Mouse (Mus musculus) layer of hippocampus, adult 8-10 months (tissue): ENCODE results near the gene Sox5. TPM values are rescaled to one million over a fixed set of nuclear protein-coding genes. Genes with fewer than 3 reads are reported as not detected.
A peak's percentile ranks its signal among the peaks of the same experiment; 100 is the strongest.

Experiments used
- DNase-seq, 2 experiments: peaks; one replicate each; pipeline ENCODE4 v3.0.0; 2022; ENCODE audit warnings: low spot score in 2 of 2
- total RNA-seq, 4 experiments: library from RNA; stranded (reverse); gene quantifications; 2 replicates each; pipeline ENCODE4 v1.2.4; 2022

The Sox5 gene
- total RNA-seq, 4 experiments from 2014 or later: 38.4 to 42.4 (median 40.8) TPM

DNA sequence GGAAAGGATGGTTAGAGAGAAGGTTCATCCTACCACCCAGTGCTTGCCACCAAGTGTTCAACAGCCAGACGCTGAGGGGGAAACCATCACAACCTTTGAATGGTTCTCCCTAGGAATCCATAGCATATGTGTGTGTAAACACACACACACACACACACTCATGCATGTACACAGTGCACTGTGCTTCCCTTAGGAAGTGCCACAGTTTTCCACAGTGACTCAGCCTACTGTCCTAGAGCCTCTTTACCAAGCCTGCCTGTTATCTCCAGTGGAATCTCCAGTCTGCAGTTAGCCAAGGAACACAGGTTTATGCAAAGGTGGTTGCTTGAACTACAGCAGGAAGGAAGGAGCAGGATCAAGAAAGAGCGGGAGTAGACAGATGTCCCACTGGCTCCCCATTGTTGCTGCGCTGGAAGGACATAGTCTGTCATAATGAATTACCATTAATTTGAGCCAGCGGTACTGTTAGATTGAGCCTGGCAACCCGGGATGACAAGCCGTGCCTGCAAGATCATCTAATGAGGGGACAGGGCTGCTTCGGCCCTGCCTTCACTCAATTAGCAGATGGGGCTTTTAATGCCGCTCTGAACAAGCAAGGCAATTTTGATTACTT lies 335.9 kb downstream of the Sox5 start:
- no peak for DNase-seq

DNA sequence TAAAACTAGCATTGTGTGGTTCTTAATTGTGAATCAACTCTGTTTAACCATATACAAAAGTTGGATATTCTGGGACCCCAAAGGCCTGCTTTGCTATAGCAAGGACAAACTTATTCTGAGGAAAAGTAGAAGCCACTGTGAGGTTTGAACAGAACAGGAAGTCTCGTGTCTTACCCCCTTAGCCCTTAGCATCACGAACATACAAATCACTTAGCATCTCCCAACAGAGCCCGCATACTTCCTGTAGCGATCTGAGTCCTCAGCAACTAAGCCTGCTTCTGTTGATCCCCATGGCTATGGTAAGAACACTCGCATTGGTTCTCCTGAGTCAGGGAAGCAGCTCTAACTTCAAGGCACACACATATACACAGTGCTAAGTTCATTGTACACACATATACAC lies 337.4 kb downstream of the Sox5 start:
- no peak for DNase-seq

DNA sequence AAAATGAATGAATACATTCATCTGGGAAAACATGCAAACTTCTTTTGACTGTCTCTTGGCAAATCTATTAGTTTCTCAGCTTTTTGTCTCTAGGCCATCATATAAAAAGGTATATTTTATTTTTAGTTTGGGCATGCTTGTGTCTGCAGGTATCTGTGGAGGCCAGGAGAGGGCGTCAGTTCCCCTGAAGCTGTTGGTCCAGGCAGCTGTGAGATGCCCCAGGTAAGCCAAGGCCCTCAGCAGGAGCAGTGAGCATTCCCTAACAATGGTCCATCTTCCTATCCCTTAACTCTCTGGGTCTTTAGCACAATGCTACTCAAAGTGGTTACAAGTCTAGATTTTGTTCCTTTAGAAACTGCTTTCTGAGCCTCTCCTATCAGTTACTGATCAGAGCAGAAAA lies 338.1 kb downstream of the Sox5 start:
- DNase-seq: no peak

DNA sequence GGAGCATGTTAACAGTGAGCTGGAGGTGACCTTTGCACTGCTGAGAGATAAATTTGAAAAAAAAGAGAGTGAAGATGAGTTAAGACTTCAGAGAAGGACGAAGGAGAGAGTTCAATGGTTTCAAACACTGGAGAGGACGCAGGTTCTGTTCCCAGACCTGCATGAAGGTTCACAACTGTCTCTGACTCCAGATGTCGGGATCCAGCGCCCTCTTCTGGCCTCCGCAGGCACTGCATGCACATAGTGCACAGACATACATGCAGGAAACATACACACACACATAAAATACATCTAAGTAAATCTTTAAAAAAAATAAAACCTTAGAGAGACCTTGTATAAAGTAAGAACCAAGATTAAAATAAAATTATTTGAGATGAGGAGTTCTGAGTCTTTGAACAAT lies 352.5 kb downstream of the Sox5 start:
- DNase-seq: no peak

DNA sequence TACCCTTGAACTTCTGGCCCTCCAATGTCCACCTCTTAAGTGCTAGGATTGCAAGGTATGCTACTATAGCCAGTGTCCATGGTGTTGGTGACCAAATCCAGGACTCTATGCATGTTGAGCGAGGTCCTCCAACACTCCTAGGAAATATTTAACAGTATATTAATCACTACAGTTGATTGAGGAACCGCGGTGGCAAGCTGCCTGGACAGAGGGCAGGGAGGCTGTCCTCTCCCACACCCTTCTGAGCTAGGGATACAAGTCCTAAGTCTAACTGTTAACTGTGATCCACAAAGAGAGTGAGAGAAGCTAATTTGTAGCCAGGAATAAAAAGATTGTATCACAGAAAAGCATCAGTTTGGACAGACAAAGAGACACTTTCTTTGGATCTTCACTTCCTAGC lies 373.7 kb downstream of the Sox5 start:
- no peak for DNase-seq

DNA sequence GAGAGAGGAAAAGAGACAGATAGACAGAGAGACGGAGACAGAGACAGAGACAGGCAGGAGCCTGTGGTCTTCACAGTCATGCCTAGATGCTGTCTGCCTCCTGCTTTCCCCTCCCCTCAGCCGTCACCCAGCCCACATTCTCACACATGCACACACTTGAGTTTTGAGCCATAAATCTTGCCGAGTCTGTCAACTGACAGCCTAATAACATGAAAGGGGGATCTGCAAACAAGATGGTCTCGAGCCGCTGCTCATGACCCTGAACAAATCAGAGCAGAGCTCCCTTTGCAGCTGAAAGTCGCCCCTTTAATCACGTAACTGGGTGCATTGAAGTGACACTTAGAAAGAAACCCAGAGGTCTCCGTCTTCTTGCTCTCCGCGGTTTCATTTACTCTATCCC lies 383.7 kb downstream of the Sox5 start:
- no peak for DNase-seq

DNA sequence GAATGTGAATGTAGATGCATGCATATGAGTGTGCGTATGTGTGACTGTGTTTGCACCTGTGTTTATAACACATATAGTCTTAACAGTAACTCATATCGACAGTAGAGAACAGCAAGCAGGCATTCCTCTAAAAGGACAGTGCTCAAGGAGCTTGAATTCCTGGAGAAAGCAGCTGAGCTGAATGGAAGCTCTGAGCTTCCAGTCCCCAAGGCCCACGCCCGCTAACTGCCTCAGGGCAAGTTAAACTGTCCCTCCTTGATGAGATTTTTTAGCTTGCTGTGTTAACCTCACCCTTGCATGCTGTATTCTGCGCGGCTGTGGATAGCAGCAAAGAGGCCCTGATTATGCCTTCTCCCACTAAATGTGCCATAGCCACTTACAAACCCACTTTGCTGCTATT lies 388.6 kb downstream of the Sox5 start:
- no peak for DNase-seq

DNA sequence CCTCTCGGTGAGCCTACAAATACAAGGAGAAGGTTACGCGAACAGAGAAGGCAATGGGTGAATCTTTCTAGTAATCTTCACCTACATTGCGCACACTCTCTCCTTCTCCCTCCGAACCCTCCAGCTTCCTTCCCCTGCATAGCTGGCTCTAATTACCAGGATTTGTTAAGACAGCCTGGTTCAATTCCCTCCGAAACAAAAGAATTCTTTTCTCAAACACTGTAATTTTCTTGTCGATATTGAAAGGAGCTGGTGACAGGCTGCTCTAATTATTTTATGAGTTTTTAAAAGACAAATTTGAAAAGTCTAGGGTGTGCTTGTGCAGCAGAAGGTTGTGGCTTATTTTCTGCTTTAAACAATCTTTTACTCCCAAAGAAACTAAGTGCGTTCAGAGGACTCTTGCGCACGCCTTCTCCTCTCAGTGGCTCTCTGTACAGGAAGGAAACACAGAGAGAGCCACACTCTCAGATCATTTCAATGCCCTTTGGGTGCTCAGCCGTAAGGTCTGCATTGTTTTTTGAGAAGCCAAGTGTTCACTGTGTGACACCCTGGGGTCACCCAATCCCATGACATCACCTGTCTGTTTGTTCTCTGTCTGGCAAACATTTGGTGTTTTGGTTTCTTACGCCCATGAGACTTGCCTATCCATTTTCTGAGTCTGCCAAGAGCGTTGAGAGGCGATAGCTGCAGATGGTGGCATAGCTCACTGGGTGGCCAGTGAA lies 392.3 kb downstream of the Sox5 start:
- no peak for DNase-seq

DNA sequence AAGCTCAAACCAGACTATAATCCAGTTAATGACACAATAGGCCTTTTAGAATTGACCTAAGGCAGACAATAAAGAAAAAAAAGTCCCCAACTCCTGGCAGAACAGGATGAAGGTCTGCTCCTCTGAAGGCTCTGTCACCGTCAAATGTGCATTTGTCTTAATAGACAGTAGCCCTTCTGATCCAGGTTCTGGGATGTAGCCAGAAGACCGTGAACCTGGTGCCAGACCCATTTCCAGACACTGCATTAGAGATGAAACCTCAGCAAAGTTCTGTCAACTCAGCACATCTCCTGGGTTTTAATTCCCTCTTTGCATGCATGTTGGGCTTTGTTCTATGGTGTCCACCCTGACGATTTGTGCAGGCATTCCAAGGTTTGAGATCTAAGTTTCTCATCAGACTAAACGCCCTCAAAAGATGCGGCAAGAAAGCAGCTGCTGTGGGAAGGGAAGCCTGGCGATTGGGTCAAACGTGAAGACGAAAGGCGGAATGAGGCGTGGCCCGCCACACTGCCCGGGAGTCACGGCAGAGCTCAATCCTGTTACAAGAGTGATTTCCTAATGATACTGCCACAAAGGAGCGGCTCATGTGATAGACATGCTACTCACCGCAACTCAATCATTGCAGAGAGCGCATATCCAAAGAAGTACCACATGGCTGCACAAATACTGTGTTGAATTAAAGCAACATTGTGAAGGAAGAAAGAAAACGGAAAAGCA lies 394.1 kb downstream of the Sox5 start:
- no peak for DNase-seq

DNA sequence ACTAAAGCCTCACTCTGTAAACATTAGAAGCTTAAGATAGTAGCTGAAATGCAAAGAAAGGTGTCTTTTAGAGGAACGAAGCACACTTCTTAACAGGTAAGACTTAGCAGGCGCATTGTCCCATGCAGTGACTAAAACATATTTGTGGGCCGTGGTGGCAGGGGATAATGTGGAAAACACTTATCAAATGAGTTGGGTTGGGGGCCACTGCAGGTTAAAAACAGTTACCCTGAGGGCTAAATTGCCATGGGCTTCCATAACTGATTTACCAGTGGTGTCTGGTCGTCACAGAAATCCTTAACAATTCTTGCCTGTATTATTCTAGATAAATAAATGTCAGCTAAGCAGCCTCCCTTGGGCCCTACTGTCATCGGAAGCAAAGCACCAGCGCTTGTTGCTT lies 401.1 kb downstream of the Sox5 start:
- no peak for DNase-seq

DNA sequence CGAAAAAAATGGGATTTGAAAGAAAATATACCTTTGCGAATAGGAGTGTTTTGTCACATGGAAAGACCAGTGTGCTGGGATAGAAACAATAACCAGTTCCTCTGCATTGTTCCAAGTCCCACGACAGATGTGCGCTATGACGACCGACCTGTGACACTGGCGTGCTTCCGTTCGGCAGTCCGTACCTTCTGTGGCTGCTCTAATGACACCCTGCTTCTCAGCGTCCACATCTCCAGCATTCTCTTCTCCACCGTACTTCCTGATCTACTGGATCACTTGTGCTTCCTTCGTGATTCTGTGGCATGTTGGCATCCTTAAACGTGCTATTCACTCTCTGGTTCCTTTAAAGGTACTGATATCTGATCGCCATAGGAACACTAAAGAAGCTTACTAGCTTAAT lies 401.6 kb downstream of the Sox5 start:
- DNase-seq: no peak

DNA sequence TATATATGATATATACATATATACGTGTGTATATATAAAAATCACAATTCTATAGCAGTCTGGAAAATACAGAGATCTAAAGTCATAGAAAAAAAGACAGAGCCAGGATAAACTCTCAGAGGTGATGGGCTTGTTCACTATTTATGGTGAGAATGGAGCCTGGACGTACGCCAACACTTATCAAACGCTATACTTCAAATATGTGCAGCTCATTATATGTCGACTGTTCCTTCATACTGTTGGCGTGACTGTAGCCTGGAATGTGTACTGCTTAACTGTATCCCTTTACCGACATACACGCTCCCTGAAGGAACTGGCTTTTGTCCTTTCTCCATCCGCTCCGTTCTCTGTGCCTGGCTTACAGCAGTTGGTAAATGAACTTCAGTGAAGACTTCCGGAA lies 407.0 kb downstream of the Sox5 start:
- DNase-seq: no peak

DNA sequence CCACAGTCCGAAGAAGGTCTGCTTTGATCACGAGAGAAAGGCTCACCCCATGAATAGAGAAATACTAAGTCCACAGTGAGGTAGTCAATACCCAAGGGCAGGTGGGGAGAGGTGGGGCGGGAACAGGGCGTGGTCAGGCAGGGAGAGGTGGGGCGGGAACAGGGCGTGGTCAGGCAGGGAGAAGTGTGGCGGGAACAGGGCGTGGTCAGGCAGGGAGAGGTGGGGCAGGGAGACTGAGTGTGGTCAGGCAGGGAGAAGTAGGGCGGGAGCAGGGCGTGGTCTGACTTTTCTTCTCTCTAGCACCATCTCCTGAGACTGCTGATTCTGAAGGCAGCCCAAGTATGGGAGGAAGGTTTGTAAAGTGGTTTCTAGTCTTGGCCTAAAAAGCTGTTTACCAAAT lies 411.1 kb downstream of the Sox5 start:
- DNase-seq: no peak

DNA sequence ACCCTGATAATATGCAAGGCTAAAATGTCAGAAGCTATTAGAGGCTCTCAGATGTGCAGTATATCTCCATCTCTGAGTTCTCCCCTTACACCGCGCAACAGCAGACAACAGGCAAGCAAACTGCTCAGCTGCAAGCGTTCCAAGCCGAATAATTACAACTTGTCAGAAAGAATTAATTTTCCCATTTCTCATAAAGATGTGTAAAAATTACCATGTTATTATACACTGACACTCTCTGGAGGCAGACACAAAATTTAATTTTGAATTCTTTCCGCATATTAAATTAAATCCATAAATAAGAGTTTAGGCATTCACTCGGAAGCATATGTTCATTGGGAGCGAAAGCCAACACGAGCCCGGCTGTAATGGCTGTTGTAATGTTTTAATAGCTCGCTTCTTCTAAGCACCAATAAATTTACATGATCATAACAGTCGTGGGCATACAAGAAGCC lies 414.1 kb downstream of the Sox5 start:
- peak in 1 of 2 experiments; percentile 23 for DNase-seq

DNA sequence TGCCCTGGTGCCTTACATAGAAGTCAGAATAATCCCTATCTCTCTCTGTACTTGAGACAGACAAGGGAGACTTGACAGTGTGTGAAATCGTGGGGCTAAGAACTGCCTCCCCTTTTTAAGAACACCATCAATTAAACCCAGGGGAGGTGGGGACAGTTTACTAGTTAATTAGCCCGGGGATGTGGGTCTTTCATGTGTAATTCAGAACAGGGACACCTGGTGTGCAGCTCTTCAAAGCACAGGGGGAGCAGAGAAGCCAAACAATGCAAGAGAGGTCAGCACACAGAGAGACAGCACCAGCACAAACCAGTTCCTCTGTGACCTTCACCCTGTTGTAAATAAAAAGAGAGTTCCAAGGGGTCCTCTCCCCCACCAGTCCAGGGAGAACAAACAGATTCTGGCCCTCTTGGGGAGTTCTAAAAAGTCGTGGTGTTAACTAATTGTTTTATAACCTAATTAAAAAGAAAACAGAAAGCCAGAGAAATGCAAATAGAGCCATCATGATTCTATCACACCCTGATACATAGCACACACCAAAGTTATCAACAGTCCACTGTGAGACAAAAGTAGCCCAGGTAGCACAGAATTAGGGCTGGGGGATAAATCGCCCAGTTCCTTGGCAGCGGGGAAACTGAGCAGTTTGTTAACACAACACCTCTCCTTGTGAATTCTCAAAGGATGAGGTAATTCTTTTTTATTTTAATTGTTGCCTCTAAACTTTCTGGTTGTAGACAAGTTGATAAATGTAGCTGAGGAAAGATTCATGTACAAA lies 420.3 kb downstream of the Sox5 start:
- no peak for DNase-seq

DNA sequence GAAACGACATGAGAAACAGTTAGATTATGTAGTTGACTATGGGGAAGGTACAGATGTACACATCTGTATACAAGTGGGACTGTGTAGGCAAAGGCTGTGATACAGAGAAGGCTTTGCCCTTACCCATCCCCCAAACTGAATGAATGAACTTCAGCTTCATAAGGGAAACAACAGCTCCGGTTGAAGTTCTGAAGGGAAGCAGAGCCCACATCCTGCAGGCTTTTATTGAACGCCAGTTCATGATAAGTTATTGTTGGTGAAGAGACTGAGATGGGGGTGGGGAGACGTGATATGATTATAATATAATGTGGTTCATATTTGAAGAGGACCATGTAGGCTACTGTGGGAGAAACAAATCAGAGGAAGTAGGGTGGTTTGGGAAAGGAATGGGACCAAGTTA lies 424.7 kb downstream of the Sox5 start:
- DNase-seq: no peak

DNA sequence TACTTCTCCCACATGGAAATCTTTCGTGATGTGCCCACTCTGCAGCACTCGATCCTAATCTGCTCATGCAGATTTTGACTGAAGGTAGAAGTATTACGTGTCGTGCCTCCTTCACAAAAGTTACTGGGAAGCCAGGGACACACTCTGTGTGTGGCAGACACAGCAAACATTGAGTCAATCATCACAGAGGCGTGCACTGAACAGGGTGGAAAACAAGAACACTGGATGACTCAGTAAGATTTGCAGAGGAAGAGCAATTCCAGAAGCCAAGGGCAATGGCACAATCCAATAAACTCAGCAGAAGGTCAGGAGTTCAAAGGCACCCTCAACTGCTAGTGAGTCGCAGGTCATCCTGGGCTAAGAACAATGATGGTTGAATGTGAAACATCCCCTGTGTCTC lies 430.7 kb downstream of the Sox5 start:
- no peak for DNase-seq

DNA sequence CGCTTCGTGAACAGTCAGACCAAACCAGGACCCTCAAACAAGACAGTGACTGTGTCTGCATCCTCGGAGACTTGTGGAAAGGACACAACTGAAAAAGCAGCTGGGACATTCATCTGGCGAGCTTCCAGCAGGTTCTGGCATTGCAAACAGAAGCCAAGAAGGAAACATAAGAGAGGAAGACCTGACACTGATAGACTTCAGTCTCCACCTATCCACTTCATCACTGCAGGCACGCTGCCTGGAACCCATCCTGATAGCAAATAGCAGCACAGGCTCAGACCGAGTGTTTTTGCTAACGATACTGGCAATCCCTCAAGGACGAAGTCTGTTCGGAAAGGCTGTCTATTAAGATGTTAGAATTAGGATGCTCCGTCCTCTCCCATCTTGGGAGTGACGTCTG lies 438.4 kb downstream of the Sox5 start:
- DNase-seq: peak; percentile 19 to 40

DNA sequence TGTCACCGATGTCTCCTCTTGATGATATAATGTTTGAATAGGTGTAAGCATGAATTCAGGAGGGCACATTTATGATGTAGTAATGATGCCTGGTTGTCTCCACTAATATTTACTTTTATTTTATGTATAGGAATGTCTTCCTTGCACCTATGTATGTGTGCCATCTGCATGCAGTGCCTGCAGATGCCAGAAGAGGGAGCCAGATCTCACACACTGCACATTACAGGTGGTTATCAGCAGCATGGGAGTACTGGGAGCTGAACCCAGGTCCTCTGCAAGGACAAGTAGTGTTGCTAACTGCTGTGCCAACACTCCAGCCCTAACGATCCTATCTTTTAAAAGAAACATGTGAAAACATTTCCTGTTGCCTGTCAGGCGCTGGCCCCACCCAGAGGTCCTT lies 442.2 kb downstream of the Sox5 start:
- no peak for DNase-seq

DNA sequence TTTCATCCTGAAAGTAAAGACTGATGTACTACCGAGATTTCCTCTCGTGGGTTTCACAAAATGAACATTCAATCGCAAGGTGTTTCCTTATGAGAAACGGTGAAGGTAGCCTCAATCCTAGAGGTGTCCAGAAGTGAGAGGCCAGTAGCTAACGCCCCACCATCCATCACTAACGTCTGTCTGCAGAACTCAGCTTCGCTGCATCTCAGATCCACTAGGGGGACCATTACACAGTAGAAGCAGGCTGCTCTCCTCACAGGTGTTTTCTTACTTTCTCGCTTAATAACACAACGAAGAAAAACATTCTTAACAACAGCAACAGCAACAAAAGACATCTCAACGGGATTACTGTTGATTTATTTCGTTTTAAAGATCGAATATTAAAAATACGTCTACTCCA lies 442.8 kb downstream of the Sox5 start:
- peak in 1 of 2 experiments; percentile 9 for DNase-seq

DNA sequence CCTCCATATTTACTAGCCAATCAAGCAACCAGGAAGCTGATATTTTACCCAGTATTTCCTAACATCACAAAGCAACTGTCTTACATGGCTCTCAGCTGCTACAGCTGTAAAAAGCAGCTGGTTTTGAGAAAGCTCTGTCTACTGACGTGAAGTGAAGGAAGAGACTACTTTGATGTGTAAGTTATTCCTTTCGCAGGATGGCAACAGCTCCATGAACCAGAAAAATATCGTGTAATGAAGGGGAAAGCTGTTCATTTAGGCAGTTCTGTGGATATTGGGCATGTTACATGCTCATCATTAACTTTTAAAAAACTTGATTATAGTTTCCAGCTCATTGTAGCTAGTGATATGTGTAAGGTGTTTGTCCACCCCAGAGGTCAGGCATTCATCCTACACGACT lies 443.6 kb downstream of the Sox5 start:
- DNase-seq: no peak

DNA sequence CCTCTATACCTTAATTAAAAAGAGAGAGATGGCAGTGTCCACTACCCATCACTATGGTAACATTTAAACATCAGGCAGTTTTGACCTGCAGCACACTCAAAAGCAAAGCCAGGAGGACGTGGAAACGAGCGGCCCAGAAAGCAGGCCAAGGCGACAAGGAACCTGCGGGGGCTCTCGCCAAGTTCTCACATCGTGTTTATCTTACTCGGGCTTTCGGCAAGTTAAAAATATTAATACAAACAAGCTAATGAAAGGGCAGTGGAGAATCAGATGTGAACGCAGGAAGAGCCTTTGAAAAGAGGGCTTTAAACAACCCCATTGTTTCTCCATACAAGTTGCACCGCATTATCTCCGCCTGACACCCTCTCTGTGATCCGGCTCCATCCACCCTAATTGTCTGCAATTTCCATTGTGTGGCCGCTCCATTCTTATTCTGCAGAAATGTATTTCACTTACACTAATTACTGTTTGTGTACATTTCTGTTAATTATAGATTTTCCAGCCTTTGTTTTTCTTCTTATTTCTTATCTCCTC lies 444.3 kb downstream of the Sox5 start:
- DNase-seq: no peak
